ENCODE assay signal across 13 mouse cellular contexts in genomic region chr4:105584329-105584925, GRCm38 (mm10).
"Had no signal": no experiment of that assay in that cellular context is flagged by ENCODE, and none has a peak within 500 bp of the region (broad histone marks: within the 10 kb centered on the region; RNA-seq: fewer than 3 reads in every experiment).

No protein-coding gene starts in this region.

- H3K9me3 ChIP-seq: limb, embryonic 12.5 days; liver, embryonic 15.5 days had no signal

- H3K36me3 ChIP-seq: limb, embryonic 12.5 days; liver, embryonic 15.5 days had no signal

- H3K27ac ChIP-seq: kidney, postnatal 0 days; limb, embryonic 12.5 days; liver, embryonic 15.5 days had no signal

- ATAC-seq: lung, postnatal 0 days had no signal

- H3K9ac ChIP-seq: limb, embryonic 12.5 days; liver, embryonic 15.5 days had no signal

- H3K4me2 ChIP-seq: limb, embryonic 12.5 days; liver, embryonic 11.5 days; liver, embryonic 15.5 days had no signal

- H3K27me3 ChIP-seq: limb, embryonic 12.5 days; liver, embryonic 15.5 days had no signal

- H3K4me3 ChIP-seq: limb, embryonic 12.5 days; liver, embryonic 15.5 days had no signal

- DNase-seq: kidney, adult 11 months; kidney, adult 9 months; kidney, postnatal 36 days; layer of hippocampus, adult 9-11 months; layer of hippocampus, postnatal 36 days; lung, adult 2 months; lung, postnatal 36 days; right cerebral cortex, postnatal 14 days had no signal

- H3K4me1 ChIP-seq: liver, embryonic 15.5 days had no signal
